Mouse (Mus musculus) neural tube, embryonic 14.5 days (tissue): ENCODE results near the gene Kif1c. TPM values are rescaled to one million over a fixed set of nuclear protein-coding genes. Genes with fewer than 3 reads are reported as not detected.
A peak's percentile ranks its signal among the peaks of the same experiment; 100 is the strongest.

ENCODE experiments used
- ATAC-seq: fragments of 200-750 bp; cut with Nextera tagmentation; 2 replicates; pipeline ENCODE4 v1.8.0; 2017; ENCODE audit warnings: low read depth, mild to moderate bottlenecking, moderate TSS enrichment, moderate library complexity
- H3K27ac ChIP-seq: fragments of 300-500 bp; sonication (generic); 2 replicates; pipeline ENCODE4 v1.5.1; 2014; ENCODE audit warnings: low read depth, mild to moderate bottlenecking, control low read depth, low read length, moderate library complexity, mixed read lengths
- H3K27me3 ChIP-seq: fragments of 300-500 bp; sonication (generic); 2 replicates; pipeline ENCODE4 v1.6.1; 2014; ENCODE audit warnings: low read length; ENCODE audit not compliant: control insufficient read depth, insufficient read depth
- H3K36me3 ChIP-seq: fragments of 300-500 bp; sonication (generic); 2 replicates; pipeline ENCODE4 v1.6.1; 2014; ENCODE audit warnings: low read length, mixed read lengths; ENCODE audit not compliant: control insufficient read depth, insufficient read depth
- H3K4me1 ChIP-seq: fragments of 300-500 bp; sonication (generic); 2 replicates; pipeline ENCODE4 v1.6.1; 2014; ENCODE audit warnings: low read length; ENCODE audit not compliant: control insufficient read depth, insufficient read depth
- H3K4me2 ChIP-seq: fragments of 300-500 bp; sonication (generic); 2 replicates; pipeline ENCODE4 v1.6.1; 2014; ENCODE audit warnings: mild to moderate bottlenecking, low read depth, low read length, control low read depth
- H3K4me3 ChIP-seq: fragments of 300-500 bp; sonication (generic); 2 replicates; pipeline ENCODE4 v1.5.1; 2014; ENCODE audit warnings: low read depth, low read length, control low read depth, mixed read lengths
- H3K9ac ChIP-seq: fragments of 300-500 bp; sonication (generic); replicated peaks from 2 replicates; pipeline ENCODE4 v1.6.1; 2014; ENCODE audit warnings: low read depth, mild to moderate bottlenecking, control low read depth, low read length, mixed read lengths
- H3K9me3 ChIP-seq: fragments of 300-500 bp; sonication (generic); 2 replicates; pipeline ENCODE4 v1.6.1; 2016; ENCODE audit warnings: low read length; ENCODE audit not compliant: control insufficient read depth
- WGBS: fragments of 180-500 bp; shearing (Covaris S2); extraction: QIAGEN DNeasy Blood & Tissue Kit; methylation state at CpG from one replicate; pipeline ENCODE4 v1.1.7; 2014; 5-methylcytosine and 5-hydroxymethylcytosine counted together
- polyA plus RNA-seq: library from polyadenylated mRNA; unstranded; fragments of >200 nt; fragmentation: Nextera tagmentation; extraction: Ambion mirVana; gene quantifications from 2 replicates; pipeline ENCODE4 v1.2.1, GENCODE M21; 2014

The Kif1c gene
- polyA plus RNA-seq, 1 experiment from 2014 or later: 3.1 TPM

DNA sequence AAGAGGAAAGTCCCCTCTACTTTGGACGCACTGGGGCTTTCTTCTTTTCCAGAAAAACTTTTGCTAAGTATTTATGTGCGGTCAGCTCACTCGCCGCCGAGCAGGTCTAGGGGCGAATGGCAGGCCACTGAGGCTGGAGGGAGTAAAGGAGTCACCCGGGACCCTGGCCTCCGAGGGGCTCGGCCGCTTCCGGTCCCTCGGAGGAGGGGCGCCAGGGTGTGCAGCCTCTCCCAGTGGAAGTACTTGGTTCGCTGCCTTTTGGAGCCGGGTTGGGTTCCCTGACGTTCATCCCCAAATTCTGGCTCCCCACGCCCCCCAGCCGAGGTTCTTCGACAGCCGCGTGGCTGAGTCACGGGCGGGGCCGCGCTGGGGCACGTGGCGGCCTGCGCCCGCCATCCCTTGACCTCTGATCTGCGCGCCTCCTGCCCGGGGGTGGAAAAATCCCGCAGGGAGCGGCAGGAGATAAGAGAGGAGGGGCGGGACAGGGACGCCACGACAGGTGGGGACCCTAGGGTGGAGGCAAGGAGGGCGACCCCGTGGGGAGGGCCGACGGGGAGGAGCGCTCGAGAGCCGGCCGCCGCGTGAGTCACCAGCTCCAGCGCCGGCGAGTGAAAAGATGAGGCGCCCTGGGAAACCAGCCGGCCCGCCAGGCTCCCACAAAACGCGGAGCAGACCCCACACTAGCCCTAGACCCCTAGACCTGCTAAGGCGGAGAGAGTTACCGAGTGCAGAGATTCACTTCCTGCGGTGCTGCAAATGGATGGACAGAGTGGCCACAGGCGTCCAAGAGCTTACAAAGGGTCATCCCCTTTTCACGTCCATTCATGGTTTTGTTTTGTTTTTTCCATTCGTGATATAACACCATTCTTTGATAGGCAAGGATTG, 44.5 kb upstream of the Kif1c start:
- H3K36me3 ChIP-seq: peaks cover 11% of the 10 kb centered on the region
- WGBS: under 1% methylated on average over 60 of the region's 61 CpGs
- H3K27me3 ChIP-seq: no peaks in the 10 kb centered on the region
- peak overlapping the region; percentile 98 for H3K4me3 ChIP-seq
- H3K27ac ChIP-seq: peak overlapping the region; percentile 96
- peak overlapping the region; percentile 91 for H3K4me2 ChIP-seq
- H3K4me1 ChIP-seq: peaks cover 23% of the 10 kb centered on the region
- peak overlapping the region; percentile 59 for H3K9ac ChIP-seq
- no peaks in the 10 kb centered on the region for H3K9me3 ChIP-seq
- ATAC-seq: 0 out of 2 replicates have a peak, but pooled peaks have one; percentile 19

DNA sequence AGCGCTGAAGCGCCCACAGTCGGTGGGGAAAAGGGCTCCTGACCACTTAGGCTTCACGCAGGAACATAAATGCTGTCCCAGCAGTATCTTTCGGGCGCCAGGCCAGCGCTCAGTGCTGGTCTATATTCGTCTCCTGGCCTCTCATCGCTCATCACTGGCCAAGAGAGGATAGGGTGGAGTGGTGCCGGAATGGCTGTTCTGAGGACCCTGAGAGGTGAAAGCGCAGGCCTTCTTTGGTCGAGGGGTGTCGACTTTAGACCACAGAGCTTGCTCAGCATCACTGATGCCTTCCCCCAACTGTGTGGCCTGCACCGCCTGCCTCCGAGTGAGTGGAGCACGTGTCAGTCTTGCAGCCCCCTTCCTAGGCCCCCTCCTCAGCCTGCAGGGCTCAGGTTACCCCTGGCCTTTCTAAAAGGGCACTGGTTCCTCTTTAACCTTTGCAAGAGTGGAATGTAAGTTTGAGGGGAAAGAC, 43.9 kb upstream of the Kif1c start:
- WGBS: 5% methylated on average over 16 of the region's 16 CpGs
- ATAC-seq: no peak
- H3K9me3 ChIP-seq: no peaks in the 10 kb centered on the region
- peak overlapping the region; percentile 91 for H3K4me2 ChIP-seq
- no peaks in the 10 kb centered on the region for H3K27me3 ChIP-seq
- H3K9ac ChIP-seq: peak overlapping the region; percentile 59; the same call in 1 of the 2 replicates
- H3K36me3 ChIP-seq: peaks cover 4% of the 10 kb centered on the region
- peak overlapping the region; percentile 96 for H3K27ac ChIP-seq
- H3K4me1 ChIP-seq: peaks cover 23% of the 10 kb centered on the region
- peak overlapping the region; percentile 98 for H3K4me3 ChIP-seq

DNA sequence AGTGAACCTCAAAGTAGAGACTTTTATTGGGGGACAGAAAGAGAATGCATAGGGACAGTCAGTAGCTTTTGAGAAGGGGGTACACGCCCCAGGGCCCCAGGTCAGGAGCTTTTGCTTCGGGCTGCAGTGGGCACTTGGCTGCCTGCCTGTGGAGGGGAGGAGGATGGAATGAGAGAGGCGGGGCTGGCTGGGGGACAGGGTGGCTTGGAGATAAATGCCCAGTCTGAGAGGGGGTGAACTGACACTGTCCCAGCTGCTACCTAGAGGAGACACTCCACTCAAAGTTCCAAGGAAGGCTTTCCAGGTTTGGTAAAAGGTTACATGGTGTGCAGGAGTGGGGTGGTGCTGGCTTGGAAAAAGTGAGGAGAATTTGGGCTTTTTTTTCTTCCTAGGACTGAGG, 43.4 kb upstream of the Kif1c start, which contains the start of gene Eno3:
TSS of gene Eno3 (plus strand) at position 239 of the 400 bp plus-strand sequence.
- Histone ChIP-seq H3K27me3 (no peaks in the 10 kb centered on the region), H3K27ac (peak within 1 kb of the TSS; percentile 96), H3K4me1 (peaks cover 23% of the 10 kb centered on the region), H3K4me2 (peak within 1 kb of the TSS; percentile 91), H3K4me3 (peak within 1 kb of the TSS; percentile 98), H3K9ac (peak within 1 kb of the TSS; percentile 59), H3K9me3 (no peaks in the 10 kb centered on the region), H3K36me3 (peaks cover 4% of the 10 kb centered on the region)
- ATAC-seq: no peak
- WGBS: 6% methylated on average over 3 of the region's 3 CpGs

DNA sequence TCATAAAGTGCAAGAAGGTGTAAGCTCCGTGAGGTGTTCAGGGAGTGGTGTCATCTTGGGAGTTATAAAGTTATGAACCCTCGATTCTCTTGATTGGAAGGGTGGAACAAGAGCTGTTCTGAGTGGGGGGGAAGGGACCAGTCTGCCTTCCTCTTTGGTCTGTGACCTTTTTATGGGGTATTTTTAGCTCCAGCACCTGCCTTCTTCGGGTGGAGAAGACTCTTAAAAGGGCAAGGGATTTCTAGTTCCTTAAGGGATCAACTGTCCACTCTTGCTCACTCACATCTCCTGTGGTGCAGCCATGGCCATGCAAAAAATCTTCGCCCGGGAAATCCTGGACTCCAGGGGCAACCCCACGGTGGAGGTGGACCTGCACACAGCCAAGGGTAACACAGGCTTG, 42.8 kb upstream of the Kif1c start:
- Histone ChIP-seq H3K4me3 (no peak overlapping the region), H3K9ac (no peak overlapping the region), H3K36me3 (peaks cover 8% of the 10 kb centered on the region), H3K4me2 (no peak overlapping the region), H3K27me3 (no peaks in the 10 kb centered on the region), H3K27ac (no peak overlapping the region), H3K9me3 (no peaks in the 10 kb centered on the region), H3K4me1 (peaks cover 21% of the 10 kb centered on the region)
- WGBS: 49% methylated on average over 6 of the region's 6 CpGs
- ATAC-seq: no peak

DNA sequence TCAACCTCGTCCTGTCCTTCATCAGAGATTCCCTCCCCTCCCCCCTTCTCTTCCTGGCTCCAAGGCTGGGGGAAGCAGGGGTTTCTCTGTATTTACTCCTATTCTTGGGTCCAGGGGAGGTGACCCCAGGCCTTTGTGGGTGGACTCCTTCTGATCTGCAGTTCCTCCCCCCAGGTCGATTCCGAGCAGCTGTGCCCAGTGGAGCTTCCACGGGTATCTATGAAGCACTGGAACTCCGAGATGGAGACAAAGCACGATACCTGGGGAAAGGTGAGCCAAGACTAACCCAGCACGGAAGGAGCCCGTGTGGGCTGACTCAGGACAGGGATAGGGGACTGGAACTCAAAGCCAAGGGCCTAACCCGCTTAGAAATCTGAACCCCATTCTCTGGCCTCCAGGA, 42.4 kb upstream of the Kif1c start:
- Histone ChIP-seq H3K4me3 (no peak overlapping the region), H3K36me3 (peaks cover 10% of the 10 kb centered on the region), H3K4me2 (no peak overlapping the region), H3K4me1 (peaks cover 17% of the 10 kb centered on the region), H3K27me3 (no peaks in the 10 kb centered on the region), H3K9ac (no peak overlapping the region), H3K9me3 (no peaks in the 10 kb centered on the region), H3K27ac (no peak overlapping the region)
- ATAC-seq: no peak
- WGBS: 73% methylated on average over 9 of the region's 9 CpGs

DNA sequence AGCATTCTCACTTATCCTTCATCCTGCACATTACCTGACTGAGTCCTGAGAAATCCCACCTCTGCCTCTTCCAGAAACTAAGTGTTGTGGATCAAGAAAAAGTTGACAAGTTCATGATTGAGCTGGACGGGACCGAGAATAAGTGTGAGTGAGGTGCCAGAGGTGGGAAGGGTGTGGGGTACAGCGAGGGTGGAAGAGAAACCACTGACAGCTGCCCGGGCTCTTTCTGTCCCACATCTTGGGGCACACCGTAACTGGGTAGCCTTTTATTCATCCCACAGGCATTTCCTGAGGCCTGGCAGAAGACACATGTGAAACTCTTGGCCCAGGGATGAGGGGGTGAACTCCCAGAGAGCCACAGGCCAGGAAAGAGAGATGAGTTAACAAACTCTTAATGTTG, 41.8 kb upstream of the Kif1c start:
- no peaks in the 10 kb centered on the region for H3K9me3 ChIP-seq
- no peak overlapping the region for H3K4me2 ChIP-seq
- peaks cover 14% of the 10 kb centered on the region for H3K4me1 ChIP-seq

DNA sequence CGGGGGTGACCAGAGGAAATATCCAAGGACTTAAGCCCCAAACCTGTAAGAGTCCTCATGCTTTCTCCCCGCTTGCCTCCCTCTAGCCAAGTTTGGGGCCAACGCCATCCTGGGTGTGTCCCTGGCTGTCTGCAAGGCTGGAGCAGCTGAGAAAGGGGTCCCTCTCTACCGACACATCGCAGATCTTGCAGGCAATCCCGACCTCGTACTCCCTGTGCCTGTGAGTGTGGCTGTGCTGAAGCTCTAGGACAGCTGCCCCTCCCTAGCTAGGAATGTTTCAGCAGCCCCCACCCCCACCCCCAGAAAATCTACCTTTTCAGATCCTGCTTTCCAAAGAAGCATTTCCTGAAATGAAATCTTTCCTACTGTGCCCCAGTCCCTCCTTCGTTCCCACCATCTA, 41.4 kb upstream of the Kif1c start:
- H3K27ac ChIP-seq: no peak overlapping the region
- no peak overlapping the region for H3K9ac ChIP-seq
- no peak for ATAC-seq
- no peaks in the 10 kb centered on the region for H3K27me3 ChIP-seq
- WGBS: 77% methylated on average over 8 of the region's 8 CpGs
- no peaks in the 10 kb centered on the region for H3K9me3 ChIP-seq
- H3K4me2 ChIP-seq: no peak overlapping the region
- peaks cover 14% of the 10 kb centered on the region for H3K4me1 ChIP-seq
- no peak overlapping the region for H3K4me3 ChIP-seq
- H3K36me3 ChIP-seq: peaks cover 16% of the 10 kb centered on the region

More for the DNA sequence above, 41.8 kb upstream of the Kif1c start:
- Histone ChIP-seq H3K9ac (no peak overlapping the region), H3K27ac (no peak overlapping the region), H3K4me3 (no peak overlapping the region), H3K36me3 (peaks cover 14% of the 10 kb centered on the region), H3K27me3 (no peaks in the 10 kb centered on the region)
- ATAC-seq: no peak
- 82% methylated on average over 5 of the region's 5 CpGs for WGBS

DNA sequence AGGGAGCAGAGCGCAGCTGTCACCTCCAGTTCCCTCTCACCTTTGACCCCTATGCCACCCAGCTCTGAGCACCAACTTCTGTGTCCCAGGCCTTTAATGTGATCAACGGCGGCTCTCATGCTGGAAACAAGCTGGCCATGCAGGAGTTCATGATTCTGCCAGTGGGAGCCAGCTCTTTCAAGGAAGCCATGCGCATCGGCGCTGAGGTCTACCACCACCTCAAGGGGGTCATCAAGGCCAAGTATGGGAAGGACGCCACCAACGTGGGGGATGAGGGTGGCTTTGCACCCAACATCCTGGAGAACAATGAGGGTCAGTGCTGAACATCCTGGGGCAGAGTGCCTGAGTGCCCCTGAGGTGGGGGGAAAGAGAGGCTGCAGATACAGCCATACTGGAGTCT, 39.8 kb upstream of the Kif1c start:
- Histone ChIP-seq H3K9ac (no peak overlapping the region), H3K4me3 (no peak overlapping the region), H3K4me1 (peaks cover 14% of the 10 kb centered on the region), H3K36me3 (peaks cover 24% of the 10 kb centered on the region), H3K27me3 (no peaks in the 10 kb centered on the region), H3K9me3 (no peaks in the 10 kb centered on the region), H3K4me2 (no peak overlapping the region), H3K27ac (no peak overlapping the region)
- ATAC-seq: no peak
- WGBS: 87% methylated on average over 8 of the region's 8 CpGs

DNA sequence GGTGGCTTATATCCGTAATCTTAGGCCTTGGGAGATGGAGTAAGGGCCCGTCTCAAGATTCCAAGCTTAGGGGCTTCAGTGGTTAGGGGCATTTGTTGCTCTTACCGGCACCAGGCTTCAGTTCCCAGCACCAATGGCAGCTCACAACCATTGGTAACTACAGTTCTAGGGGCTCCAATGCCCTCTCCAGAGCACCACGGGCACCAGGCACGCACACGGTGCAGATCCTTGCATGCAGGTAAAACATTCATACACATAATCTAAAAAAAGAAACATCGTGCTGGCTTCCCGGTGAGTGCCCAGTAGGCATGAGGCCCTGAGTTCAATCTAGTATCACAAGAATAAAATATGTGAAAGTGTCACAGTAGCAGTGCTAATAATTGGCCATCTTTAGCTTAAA, 37.2 kb upstream of the Kif1c start:
- Histone ChIP-seq H3K27ac (no peak overlapping the region), H3K4me2 (no peak overlapping the region), H3K27me3 (no peaks in the 10 kb centered on the region), H3K9me3 (no peaks in the 10 kb centered on the region), H3K4me1 (peaks cover 6% of the 10 kb centered on the region), H3K9ac (no peak overlapping the region), H3K36me3 (peaks cover 33% of the 10 kb centered on the region), H3K4me3 (no peak overlapping the region)
- ATAC-seq: no peak
- WGBS: over 99% methylated on average over 8 of the region's 8 CpGs
